Mouse (Mus musculus) G1E (cell line): ENCODE measurements around the gene Crx.

Experiments used
- CTCF ChIP-seq: IDR thresholded peaks from 2 replicates; pipeline ENCODE4 v1.5.1; 2012; ENCODE audit warnings: low read depth, low read length, inconsistent platforms, mixed read lengths
- GATA1 ChIP-seq: IDR thresholded peaks from 2 replicates; pipeline ENCODE4 v1.6.1; 2012; ENCODE audit warnings: borderline replicate concordance, low read length, inconsistent platforms, mixed read lengths
- POLR2AphosphoS5 ChIP-seq: IDR thresholded peaks from 2 replicates; pipeline ENCODE4 v1.6.1; 2012; ENCODE audit warnings: low read depth, low read length, inconsistent platforms; ENCODE audit not compliant: insufficient replicate concordance

GRCm38 (mm10) chr7:15920645-15921190 lies 41.0 kb upstream of the Crx start:
- no peak for TF ChIP-seq GATA1
- no peak for TF ChIP-seq CTCF
- TF ChIP-seq POLR2AphosphoS5 = no peak
